Mouse (Mus musculus): ENCODE results near the gene Neurl1a. TPM values are rescaled to one million over a fixed set of nuclear protein-coding genes. Genes with fewer than 3 reads are reported as not detected.

Neurl1a gene
- polyA plus RNA-seq, 1 experiment, result 2.3 TPM

DNA sequence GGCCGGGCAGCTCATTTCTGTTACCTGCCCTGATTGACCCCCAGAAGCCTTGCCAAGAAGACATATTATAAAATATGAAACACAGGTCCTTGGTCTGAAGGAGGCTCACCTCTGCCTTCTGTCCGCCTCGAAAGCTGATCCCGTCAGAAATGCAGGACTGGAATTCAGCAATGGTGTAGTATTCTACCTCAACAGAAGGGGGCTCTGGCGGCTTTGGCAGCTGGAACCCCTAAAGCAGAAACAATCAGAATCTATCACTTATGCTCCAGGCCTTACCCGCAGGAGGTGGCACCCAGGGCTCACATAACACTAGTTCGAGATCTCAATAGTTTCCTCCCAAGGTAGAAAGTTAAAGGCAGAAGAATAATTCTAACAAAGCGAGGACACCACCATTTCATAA, 91.1 kb downstream of the Neurl1a start:
- Histone ChIP-seq H3K36me3 (ENCODE audit: control insufficient read depth, insufficient read depth, low read length) (no peaks in the 10 kb centered on the region), H3K27me3 (replicated peaks; ENCODE audit: control insufficient read depth, insufficient read depth, low read length) (no peaks in the 10 kb centered on the region), H3K4me3 (ENCODE audit: insufficient read depth, low read depth, low read length) (no peak overlapping the region), H3K27ac (ENCODE audit: insufficient read depth, low read depth, low read length) (no peak overlapping the region), H3K4me1 (ENCODE audit: control insufficient read depth, insufficient read depth, low read length) (no peaks in the 10 kb centered on the region)
- TF ChIP-seq POLR2A (IDR thresholded peaks at IDR 0.05; ENCODE audit: low read depth, low read length) (no peak), CTCF (conservative IDR thresholded peaks at IDR 0.05; ENCODE audit: insufficient read depth, insufficient read length, low read depth, low read length) (peak; percentile 64)
- DNase-seq, result peak; percentile 43
- WGBS, result 50% methylated on average over 8 of the region's 8 CpGs

DNA sequence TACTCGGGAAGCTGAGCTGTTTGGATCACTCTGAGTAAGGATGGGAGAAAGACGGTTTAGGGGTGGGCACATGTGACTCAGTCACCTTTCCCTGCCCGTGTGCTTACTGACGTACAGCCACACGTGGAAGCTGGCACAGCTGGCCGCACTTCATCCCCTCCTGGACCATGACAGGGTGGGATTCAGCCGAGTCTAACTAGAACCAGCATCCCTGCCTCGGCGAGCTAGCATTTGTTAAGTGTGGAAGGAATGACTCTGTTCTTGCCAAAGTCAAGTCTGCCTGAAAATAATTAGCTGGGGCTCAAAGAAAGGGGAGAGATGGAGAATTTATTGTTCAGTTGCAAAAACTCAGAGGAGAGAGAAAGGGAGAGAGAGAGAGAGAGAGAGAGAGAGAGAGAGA, 91.9 kb downstream of the Neurl1a start:
- 65% methylated on average over 9 of the region's 9 CpGs for WGBS
- no peaks in the 10 kb centered on the region for H3K4me1 ChIP-seq (ENCODE audit: control insufficient read depth, insufficient read depth, low read length)
- H3K36me3 ChIP-seq (ENCODE audit: control insufficient read depth, insufficient read depth, low read length), result no peaks in the 10 kb centered on the region
- TF ChIP-seq CTCF (conservative IDR thresholded peaks at IDR 0.05; ENCODE audit: insufficient read depth, insufficient read length, low read depth, low read length), result no peak
- no peak overlapping the region for H3K4me3 ChIP-seq (ENCODE audit: insufficient read depth, low read depth, low read length)
- H3K27me3 ChIP-seq (replicated peaks; ENCODE audit: control insufficient read depth, insufficient read depth, low read length), result no peaks in the 10 kb centered on the region
- H3K27ac ChIP-seq (ENCODE audit: insufficient read depth, low read depth, low read length), result no peak overlapping the region
- no peak for DNase-seq

DNA sequence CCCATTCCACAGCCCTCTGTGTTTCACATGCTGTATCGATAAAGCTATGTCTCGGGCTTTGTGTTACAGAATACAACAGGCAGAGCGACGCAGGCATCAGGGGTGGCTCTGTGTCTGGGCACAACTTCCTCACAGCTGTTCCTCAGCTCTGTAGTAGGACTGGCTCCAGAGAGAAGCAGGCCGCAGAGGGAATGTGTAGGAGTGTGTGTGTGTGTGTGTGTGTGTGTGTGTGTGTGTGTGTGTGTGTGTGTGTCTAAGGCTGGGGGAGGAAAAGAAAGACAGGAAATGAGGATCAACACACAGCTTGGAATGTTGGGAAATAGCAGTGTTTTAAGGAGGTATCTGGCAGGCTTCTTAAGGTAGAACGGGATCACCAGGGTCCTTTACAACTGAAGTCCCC, 98.1 kb downstream of the Neurl1a start:
- Histone ChIP-seq H3K36me3 (ENCODE audit: control insufficient read depth, insufficient read depth, low read length) (no peaks in the 10 kb centered on the region), H3K4me3 (ENCODE audit: insufficient read depth, low read depth, low read length) (no peak overlapping the region), H3K27ac (ENCODE audit: insufficient read depth, low read depth, low read length) (peak overlapping the region; percentile 67), H3K27me3 (replicated peaks; ENCODE audit: control insufficient read depth, insufficient read depth, low read length) (no peaks in the 10 kb centered on the region), H3K4me1 (ENCODE audit: control insufficient read depth, insufficient read depth, low read length) (peaks cover 7% of the 10 kb centered on the region)
- TF ChIP-seq POLR2A (IDR thresholded peaks at IDR 0.05; ENCODE audit: low read depth, low read length), result no peak
- no peak for TF ChIP-seq CTCF (conservative IDR thresholded peaks at IDR 0.05; ENCODE audit: insufficient read depth, insufficient read length, low read depth, low read length)
- 55% methylated on average over 6 of the region's 6 CpGs for WGBS
- peak; percentile 70 for DNase-seq

DNA sequence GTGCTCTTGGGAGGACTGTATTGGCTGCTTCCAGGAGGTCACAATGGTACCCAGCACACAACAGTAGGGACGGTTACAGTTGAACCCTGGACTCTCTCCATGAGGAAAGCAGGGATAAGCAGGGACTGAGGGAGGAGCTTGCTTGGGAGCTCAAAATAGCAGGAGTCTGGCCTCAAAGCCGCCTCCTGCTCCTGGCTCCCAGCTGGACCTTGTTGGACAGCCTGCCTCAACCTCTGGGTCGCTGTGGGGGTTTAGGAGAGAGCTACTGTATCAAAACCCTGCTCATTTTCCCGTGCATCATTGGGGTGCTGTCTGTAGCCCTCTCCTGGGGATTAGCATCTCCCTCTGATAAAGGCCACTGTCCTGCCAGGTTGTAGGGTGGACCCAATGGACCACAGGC, 100.8 kb downstream of the Neurl1a start:
- H3K36me3 ChIP-seq (ENCODE audit: control insufficient read depth, insufficient read depth, low read length), result no peaks in the 10 kb centered on the region
- 60% methylated on average over 4 of the region's 4 CpGs for WGBS
- H3K4me1 ChIP-seq (ENCODE audit: control insufficient read depth, insufficient read depth, low read length), result peaks cover 7% of the 10 kb centered on the region
- TF ChIP-seq CTCF (conservative IDR thresholded peaks at IDR 0.05; ENCODE audit: insufficient read depth, insufficient read length, low read depth, low read length), result no peak
- TF ChIP-seq POLR2A (IDR thresholded peaks at IDR 0.05; ENCODE audit: low read depth, low read length), result no peak
- no peak overlapping the region for H3K4me3 ChIP-seq (ENCODE audit: insufficient read depth, low read depth, low read length)
- H3K27me3 ChIP-seq (replicated peaks; ENCODE audit: control insufficient read depth, insufficient read depth, low read length), result no peaks in the 10 kb centered on the region
- DNase-seq, result peak; percentile 64
- peak overlapping the region; percentile 34 for H3K27ac ChIP-seq (ENCODE audit: insufficient read depth, low read depth, low read length)

DNA sequence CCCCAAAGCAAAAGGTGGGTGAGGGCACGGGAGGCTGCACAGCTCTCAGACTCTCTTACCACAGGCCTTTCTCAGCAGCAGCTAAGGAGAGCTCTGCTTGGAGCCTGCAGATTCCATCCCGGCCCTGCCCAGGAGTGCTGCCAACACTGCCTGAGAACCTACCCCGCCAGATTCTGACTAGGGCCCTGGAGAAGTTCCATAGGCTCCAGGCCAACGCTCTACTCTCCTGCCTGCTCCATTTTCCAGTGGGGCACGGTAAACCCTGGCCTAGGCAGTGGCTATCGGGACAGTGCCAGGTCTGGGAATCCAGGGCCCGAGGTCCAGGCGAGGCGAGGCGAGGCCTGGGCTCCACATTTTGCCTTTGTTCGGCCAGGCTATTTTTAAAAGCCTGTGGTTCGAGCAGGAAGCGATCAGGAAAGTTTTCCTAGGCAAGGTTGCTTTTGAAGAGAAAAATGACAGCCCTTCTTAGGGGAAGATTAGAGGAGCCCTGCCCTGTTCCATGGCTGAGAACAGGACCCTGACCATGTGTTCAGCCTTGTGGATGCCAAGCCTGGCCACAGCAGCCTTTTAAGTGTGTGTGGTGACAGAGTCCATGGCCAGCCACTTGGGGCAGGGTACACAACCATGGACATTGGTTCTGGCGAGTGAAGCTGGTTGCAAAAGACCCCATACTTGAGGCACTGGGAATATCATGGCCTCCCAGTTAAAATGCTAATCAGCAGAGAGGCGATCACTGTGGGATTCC, 101.3 kb downstream of the Neurl1a start:
- Histone ChIP-seq H3K27me3 (replicated peaks; ENCODE audit: control insufficient read depth, insufficient read depth, low read length) (no peaks in the 10 kb centered on the region), H3K4me1 (ENCODE audit: control insufficient read depth, insufficient read depth, low read length) (peaks cover 7% of the 10 kb centered on the region), H3K27ac (ENCODE audit: insufficient read depth, low read depth, low read length) (peak overlapping the region; percentile 34), H3K36me3 (ENCODE audit: control insufficient read depth, insufficient read depth, low read length) (no peaks in the 10 kb centered on the region), H3K4me3 (ENCODE audit: insufficient read depth, low read depth, low read length) (no peak overlapping the region)
- peak; percentile 69 for DNase-seq
- WGBS, result 55% methylated on average over 15 of the region's 15 CpGs
- no peak for TF ChIP-seq CTCF (conservative IDR thresholded peaks at IDR 0.05; ENCODE audit: insufficient read depth, insufficient read length, low read depth, low read length)
- no peak for TF ChIP-seq POLR2A (IDR thresholded peaks at IDR 0.05; ENCODE audit: low read depth, low read length)

DNA sequence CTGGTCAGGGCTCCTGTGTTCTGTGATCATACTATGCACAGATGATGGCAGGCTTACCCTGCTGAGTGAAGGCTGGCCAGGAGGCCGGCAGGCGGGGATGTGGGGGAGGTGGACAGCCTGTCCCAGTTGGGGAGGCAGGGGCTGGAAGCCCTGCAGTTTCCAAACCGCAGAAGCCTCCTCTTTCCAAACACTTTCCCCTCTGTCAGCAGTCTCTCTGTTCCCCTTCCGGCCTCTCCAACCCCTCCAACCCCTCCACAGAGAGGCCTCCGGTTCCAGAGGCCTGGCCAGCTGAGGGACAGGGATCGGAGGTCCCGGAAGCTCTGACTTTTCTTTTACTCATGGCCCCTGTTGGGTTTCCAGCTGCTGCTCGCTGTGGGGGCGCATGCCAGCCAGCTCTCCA, 102.3 kb downstream of the Neurl1a start:
- Histone ChIP-seq H3K4me3 (ENCODE audit: insufficient read depth, low read depth, low read length) (no peak overlapping the region), H3K36me3 (ENCODE audit: control insufficient read depth, insufficient read depth, low read length) (no peaks in the 10 kb centered on the region), H3K27me3 (replicated peaks; ENCODE audit: control insufficient read depth, insufficient read depth, low read length) (no peaks in the 10 kb centered on the region), H3K27ac (ENCODE audit: insufficient read depth, low read depth, low read length) (peak overlapping the region; percentile 34; the same call in 1 of the 2 replicates), H3K4me1 (ENCODE audit: control insufficient read depth, insufficient read depth, low read length) (peaks cover 7% of the 10 kb centered on the region)
- 67% methylated on average over 9 of the region's 9 CpGs for WGBS
- DNase-seq, result peak; percentile 63
- TF ChIP-seq POLR2A (IDR thresholded peaks at IDR 0.05; ENCODE audit: low read depth, low read length) (no peak), CTCF (conservative IDR thresholded peaks at IDR 0.05; ENCODE audit: insufficient read depth, insufficient read length, low read depth, low read length) (0 out of 2 replicates have a peak, but pooled peaks have one; percentile 1)

DNA sequence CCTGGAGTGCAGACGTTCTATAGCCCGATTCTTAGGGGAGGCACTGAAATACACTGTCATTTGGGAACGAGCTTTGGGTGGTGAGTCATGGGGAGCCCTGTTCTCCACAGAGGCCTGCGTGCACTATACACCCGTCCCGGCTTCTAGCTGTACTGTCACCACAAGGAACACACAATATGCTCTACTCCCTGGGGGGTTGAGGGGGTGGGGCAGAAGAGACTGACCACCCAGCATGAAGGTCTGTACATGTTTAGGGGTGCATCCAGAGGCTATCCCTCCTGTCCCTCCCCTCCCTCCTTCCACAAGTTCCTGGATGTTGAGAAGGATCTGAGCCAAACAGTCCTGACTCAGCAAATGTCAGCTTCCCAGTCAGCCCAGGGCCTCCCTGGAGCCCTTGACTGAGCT, 103.4 kb downstream of the Neurl1a start:
- no peak overlapping the region for H3K4me3 ChIP-seq (ENCODE audit: insufficient read depth, low read depth, low read length)
- H3K27me3 ChIP-seq (replicated peaks; ENCODE audit: control insufficient read depth, insufficient read depth, low read length), result no peaks in the 10 kb centered on the region
- no peaks in the 10 kb centered on the region for H3K36me3 ChIP-seq (ENCODE audit: control insufficient read depth, insufficient read depth, low read length)
- H3K27ac ChIP-seq (ENCODE audit: insufficient read depth, low read depth, low read length), result no peak overlapping the region
- 77% methylated on average over 6 of the region's 6 CpGs for WGBS
- peaks cover 7% of the 10 kb centered on the region for H3K4me1 ChIP-seq (ENCODE audit: control insufficient read depth, insufficient read depth, low read length)
- no peak for TF ChIP-seq CTCF (conservative IDR thresholded peaks at IDR 0.05; ENCODE audit: insufficient read depth, insufficient read length, low read depth, low read length)
- TF ChIP-seq POLR2A (IDR thresholded peaks at IDR 0.05; ENCODE audit: low read depth, low read length), result no peak
- peak; percentile 47 for DNase-seq
